In the genomic region with DNA sequence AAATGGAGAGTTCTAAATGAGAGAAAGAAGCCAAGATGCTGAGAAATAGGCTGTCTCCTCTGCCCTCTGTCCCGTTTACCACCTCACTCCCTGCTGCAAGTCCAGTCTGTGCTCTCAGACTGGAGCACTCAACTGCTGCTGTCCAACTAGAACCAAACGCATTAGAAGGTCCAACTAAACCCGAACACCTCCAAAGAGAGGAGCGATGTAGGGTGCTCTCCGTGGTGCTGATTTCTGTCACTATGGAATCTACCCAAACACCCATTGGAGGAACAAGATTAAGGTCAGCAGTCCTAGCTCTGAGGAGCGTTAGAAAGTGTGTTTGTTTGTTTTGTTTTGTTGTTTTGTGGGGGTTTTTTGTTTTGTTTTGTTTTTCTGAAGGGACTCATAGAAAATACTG, we compare ENCODE assay signal across 10 mouse cellular contexts. TPM values are rescaled to one million over a fixed set of nuclear protein-coding genes. Genes with fewer than 3 reads are reported as not detected.
A peak's percentile ranks its signal among the peaks of the same experiment; 100 is the strongest.
DNase-seq lines count a peak whose midpoint lies in the region; ATAC-seq and TF ChIP-seq lines count a peak whose summit lies in the region.
"Had no signal": no experiment of that assay in that cellular context is flagged by ENCODE, and none has a peak within 500 bp of the region (broad histone marks: within the 10 kb centered on the region; RNA-seq: fewer than 3 reads in every experiment).

No protein-coding gene starts in this region.

- intact Hi-C loops in left cerebral cortex, postnatal 36 days (cut with DNase I): no loop called here

- H3K9me3 ChIP-seq in hindbrain, embryonic 14.5 days (ENCODE audit: control insufficient read depth, low read length): no peaks in the 10 kb centered on the region
- no peaks in the 10 kb centered on the region for H3K9me3 ChIP-seq in hindbrain, embryonic 13.5 days
- H3K9me3 ChIP-seq in MEL (replicated peaks; ENCODE audit: insufficient read depth, low read length): no peaks in the 10 kb centered on the region

- H3K9ac ChIP-seq in hindbrain, embryonic 14.5 days: no peak overlapping the region
- H3K9ac ChIP-seq in hindbrain, embryonic 13.5 days: no peak overlapping the region
- no peak overlapping the region for H3K9ac ChIP-seq in MEL (ENCODE audit: control insufficient read depth, low read depth, low read length, poor library complexity, severe bottlenecking)

- H3K27me3 ChIP-seq in hindbrain, embryonic 14.5 days (ENCODE audit: control insufficient read depth, insufficient read depth, low read length): no peaks in the 10 kb centered on the region
- H3K27me3 ChIP-seq in hindbrain, embryonic 13.5 days: no peaks in the 10 kb centered on the region
- no peaks in the 10 kb centered on the region for H3K27me3 ChIP-seq in MEL (ENCODE audit: control insufficient read depth in 1 of 2, insufficient read depth in 2 of 2, low read length in 2 of 2)

- no peak for ATAC-seq in hindbrain, embryonic 14.5 days (ENCODE audit: low FRiP score)
- ATAC-seq in hindbrain, embryonic 13.5 days (ENCODE audit: low FRiP score): no peak
- ATAC-seq in megakaryocyte, adult 5-6 weeks (ENCODE audit: poor library complexity, severe bottlenecking): no peak
- ATAC-seq in granulocyte monocyte progenitor cell, adult 5-6 weeks (replicated peaks; ENCODE audit: poor library complexity, severe bottlenecking): no peak

- peak; percentile 39 for DNase-seq in hindbrain, embryonic 14.5 days (ENCODE audit: low spot score)
- peak; percentile 53 for DNase-seq in MEL (ENCODE audit: low read depth, low spot score)
- peak; percentile 81 for DNase-seq in embryo, embryonic 10.5 days (ENCODE audit: low spot score)
- DNase-seq in lung, postnatal 10 days: peak; percentile 57
- no peak for DNase-seq in left cerebral cortex, postnatal 36 days (ENCODE audit: low spot score in 2 of 2)

- no peak for TF ChIP-seq CTCF in MEL (IDR thresholded peaks at IDR 0.05 in 2 of 3, conservative IDR thresholded peaks at IDR 0.05 in 1 of 3; ENCODE audit: control insufficient read depth in 1 of 3, insufficient read depth in 1 of 3, low read depth in 2 of 3, low read length in 3 of 3, poor library complexity in 1 of 3, severe bottlenecking in 1 of 3)

- H3K4me3 ChIP-seq in hindbrain, embryonic 14.5 days (replicated peaks; ENCODE audit: low read length): no peak overlapping the region
- H3K4me3 ChIP-seq in hindbrain, embryonic 13.5 days: no peak overlapping the region
- H3K4me3 ChIP-seq in MEL (ENCODE audit: control insufficient read depth in 1 of 2, insufficient read depth in 1 of 2, low read depth in 2 of 2, low read length in 2 of 2): no peak overlapping the region

- WGBS in hindbrain, embryonic 14.5 days: 23% methylated on average over 6 of the region's 6 CpGs
- WGBS in hindbrain, embryonic 13.5 days: 22% methylated on average over 6 of the region's 6 CpGs

- no peak overlapping the region for H3K4me2 ChIP-seq in hindbrain, embryonic 14.5 days (replicated peaks)
- no peak overlapping the region for H3K4me2 ChIP-seq in hindbrain, embryonic 13.5 days

- TF ChIP-seq POLR2A in MEL (IDR thresholded peaks at IDR 0.05; ENCODE audit: control insufficient read depth in 1 of 2, insufficient read depth in 1 of 2, low read depth in 1 of 2, low read length in 2 of 2, poor library complexity in 1 of 2): no peak

- H3K4me1 ChIP-seq in hindbrain, embryonic 14.5 days (replicated peaks; ENCODE audit: control insufficient read depth, insufficient read depth, low read length): no peaks in the 10 kb centered on the region
- H3K4me1 ChIP-seq in hindbrain, embryonic 13.5 days (replicated peaks): no peaks in the 10 kb centered on the region
- no peaks in the 10 kb centered on the region for H3K4me1 ChIP-seq in MEL (ENCODE audit: control insufficient read depth in 1 of 2, insufficient read depth in 2 of 2, low read length in 2 of 2)

- no peak for TF ChIP-seq EP300 in MEL (IDR thresholded peaks at IDR 0.05; ENCODE audit: low read depth in 1 of 2, low read length in 2 of 2)

- H3K79me2 ChIP-seq in MEL (ENCODE audit: control insufficient read depth, insufficient read depth, low read length, poor library complexity): no peaks in the 10 kb centered on the region

- no peaks in the 10 kb centered on the region for H3K36me3 ChIP-seq in hindbrain, embryonic 14.5 days (replicated peaks; ENCODE audit: control insufficient read depth, insufficient read depth)
- no peaks in the 10 kb centered on the region for H3K36me3 ChIP-seq in hindbrain, embryonic 13.5 days
- H3K36me3 ChIP-seq in MEL (ENCODE audit: control insufficient read depth in 1 of 2, insufficient read depth in 2 of 2, low read length in 2 of 2): no peaks in the 10 kb centered on the region

- H3K27ac ChIP-seq in hindbrain, embryonic 14.5 days: no peak overlapping the region
- H3K27ac ChIP-seq in hindbrain, embryonic 13.5 days: no peak overlapping the region
- no peak overlapping the region for H3K27ac ChIP-seq in MEL (ENCODE audit: control insufficient read depth, low read depth, low read length)

- no peak for TF ChIP-seq RAD21 in MEL (IDR thresholded peaks at IDR 0.05; ENCODE audit: low read depth, low read length)

TF ChIP-seq in MEL, 35 proteins besides CTCF, POLR2A, EP300 and RAD21 (continues in another document):
- TF ChIP-seq USF2 (IDR thresholded peaks at IDR 0.05; ENCODE audit: borderline replicate concordance in 1 of 2, insufficient read depth in 1 of 2, low read depth in 1 of 2, low read length in 2 of 2): no peak
- TF ChIP-seq GATA1 (IDR thresholded peaks at IDR 0.05; ENCODE audit: low read depth, low read length): no peak
- no peak for TF ChIP-seq TAL1 (IDR thresholded peaks at IDR 0.05; ENCODE audit: low read length)
- no peak for TF ChIP-seq CHD2 (IDR thresholded peaks at IDR 0.05; ENCODE audit: low read length)
- TF ChIP-seq HCFC1 (IDR thresholded peaks at IDR 0.05; ENCODE audit: low read depth, low read length): no peak
- no peak for TF ChIP-seq ZKSCAN1 (IDR thresholded peaks at IDR 0.05; ENCODE audit: low read depth, low read length)
- TF ChIP-seq BHLHE40 (IDR thresholded peaks at IDR 0.05; ENCODE audit: borderline replicate concordance, low read depth, low read length): no peak
- no peak for TF ChIP-seq MAX (IDR thresholded peaks at IDR 0.05; ENCODE audit: low read length)

RNA-seq across cellular contexts. Expression of gene Krt14, which starts 3.9 kb away (rescaled TPM):
- 0.23 TPM in 1 of 2 replicates, not detected in the other for polyA plus RNA-seq in hindbrain, embryonic 14.5 days (2014; fragmentation: Nextera tagmentation; extraction: Ambion mirVana)
- 0.12 and 0.39 TPM in 2 replicates for polyA plus RNA-seq in hindbrain, embryonic 13.5 days (2015; fragmentation: Nextera tagmentation; extraction: Ambion mirVana)
- total RNA-seq in MEL (2012; rRNA removed): not detected in 2 replicates
- not detected for polyA plus RNA-seq in MEL (2012; ENCODE audit: insufficient read depth in 1 of 2, insufficient read length in 2 of 2, low read depth in 1 of 2, low replicate concordance in 2 of 2, missing spikeins in 1 of 2)
- total RNA-seq in left cerebral cortex, postnatal 36 days (2021): not detected
- total RNA-seq in megakaryocyte, adult 5-6 weeks (2015): not detected in 2 replicates
- not detected in 2 replicates for total RNA-seq in megakaryocyte, adult 5-6 weeks (2017)
- not detected in 2 replicates for total RNA-seq in granulocyte monocyte progenitor cell, adult 5-6 weeks (2014; fragmentation: Nextera tagmentation)
- not detected in 2 replicates for total RNA-seq in granulocyte monocyte progenitor cell, adult 5-6 weeks (2017)

RNA-seq across cellular contexts. Expression of gene Krt9, which starts 10.4 kb away (rescaled TPM):
- polyA plus RNA-seq in hindbrain, embryonic 14.5 days (2014; fragmentation: Nextera tagmentation; extraction: Ambion mirVana): not detected in 2 replicates
- not detected in 2 replicates for polyA plus RNA-seq in hindbrain, embryonic 13.5 days (2015; fragmentation: Nextera tagmentation; extraction: Ambion mirVana)
- total RNA-seq in MEL (2012; rRNA removed): not detected in 2 replicates
- polyA plus RNA-seq in MEL (2012; ENCODE audit: insufficient read depth in 1 of 2, insufficient read length in 2 of 2, low read depth in 1 of 2, low replicate concordance in 2 of 2, missing spikeins in 1 of 2): not detected
- total RNA-seq in left cerebral cortex, postnatal 36 days (2021): 1 to 10 TPM; 2.0 to 4.0 TPM
- total RNA-seq in megakaryocyte, adult 5-6 weeks (2015): not detected in 2 replicates
- total RNA-seq in megakaryocyte, adult 5-6 weeks (2017): 0.04 TPM in 1 of 2 replicates, not detected in the other
- total RNA-seq in granulocyte monocyte progenitor cell, adult 5-6 weeks (2014; fragmentation: Nextera tagmentation): not detected in 2 replicates
- total RNA-seq in granulocyte monocyte progenitor cell, adult 5-6 weeks (2017): not detected in 2 replicates
- total RNA-seq: adrenal gland, adult 18-20 months had no signal
- polyA plus RNA-seq: heart, embryonic 14.5 days had no signal

RNA-seq across cellular contexts. Expression of gene Krt16, which starts 45.3 kb away (rescaled TPM):
- not detected in 2 replicates for polyA plus RNA-seq in hindbrain, embryonic 14.5 days (2014; fragmentation: Nextera tagmentation; extraction: Ambion mirVana)
- not detected in 2 replicates for polyA plus RNA-seq in hindbrain, embryonic 13.5 days (2015; fragmentation: Nextera tagmentation; extraction: Ambion mirVana)
- not detected in 2 replicates for total RNA-seq in MEL (2012; rRNA removed)
- not detected for polyA plus RNA-seq in MEL (2012; ENCODE audit: insufficient read depth in 1 of 2, insufficient read length in 2 of 2, low read depth in 1 of 2, low replicate concordance in 2 of 2, missing spikeins in 1 of 2)
- not detected for total RNA-seq in left cerebral cortex, postnatal 36 days (2021)
- total RNA-seq in megakaryocyte, adult 5-6 weeks (2015): not detected in 2 replicates
- total RNA-seq in megakaryocyte, adult 5-6 weeks (2017): not detected in 2 replicates
- not detected in 2 replicates for total RNA-seq in granulocyte monocyte progenitor cell, adult 5-6 weeks (2014; fragmentation: Nextera tagmentation)
- not detected in 2 replicates for total RNA-seq in granulocyte monocyte progenitor cell, adult 5-6 weeks (2017)
- total RNA-seq: adrenal gland, adult 18-20 months had no signal
- polyA plus RNA-seq: heart, embryonic 14.5 days had no signal

RNA-seq across cellular contexts. Expression of gene Krt19, which starts 55.0 kb away (rescaled TPM):
- polyA plus RNA-seq in hindbrain, embryonic 14.5 days (2014; fragmentation: Nextera tagmentation; extraction: Ambion mirVana): 0.87 and 0.90 TPM in 2 replicates
- 1.00 and 1.2 TPM in 2 replicates for polyA plus RNA-seq in hindbrain, embryonic 13.5 days (2015; fragmentation: Nextera tagmentation; extraction: Ambion mirVana)
- not detected in 2 replicates for total RNA-seq in MEL (2012; rRNA removed)
- not detected for polyA plus RNA-seq in MEL (2012; ENCODE audit: insufficient read depth in 1 of 2, insufficient read length in 2 of 2, low read depth in 1 of 2, low replicate concordance in 2 of 2, missing spikeins in 1 of 2)
- not detected for total RNA-seq in left cerebral cortex, postnatal 36 days (2021)
- not detected in 2 replicates for total RNA-seq in megakaryocyte, adult 5-6 weeks (2015)
- total RNA-seq in megakaryocyte, adult 5-6 weeks (2017): not detected in 2 replicates
- not detected in 2 replicates for total RNA-seq in granulocyte monocyte progenitor cell, adult 5-6 weeks (2014; fragmentation: Nextera tagmentation)
- not detected in 2 replicates for total RNA-seq in granulocyte monocyte progenitor cell, adult 5-6 weeks (2017)

RNA-seq across cellular contexts. Expression of gene Krt17, which starts 57.4 kb away (rescaled TPM):
- 0.13 and 0.16 TPM in 2 replicates for polyA plus RNA-seq in hindbrain, embryonic 14.5 days (2014; fragmentation: Nextera tagmentation; extraction: Ambion mirVana)
- polyA plus RNA-seq in hindbrain, embryonic 13.5 days (2015; fragmentation: Nextera tagmentation; extraction: Ambion mirVana): 0.17 TPM in 1 of 2 replicates, not detected in the other
- total RNA-seq in MEL (2012; rRNA removed): not detected in 2 replicates
- not detected for polyA plus RNA-seq in MEL (2012; ENCODE audit: insufficient read depth in 1 of 2, insufficient read length in 2 of 2, low read depth in 1 of 2, low replicate concordance in 2 of 2, missing spikeins in 1 of 2)
- total RNA-seq in left cerebral cortex, postnatal 36 days (2021): not detected
- not detected in 2 replicates for total RNA-seq in megakaryocyte, adult 5-6 weeks (2015)
- not detected in 2 replicates for total RNA-seq in megakaryocyte, adult 5-6 weeks (2017)
- total RNA-seq in granulocyte monocyte progenitor cell, adult 5-6 weeks (2014; fragmentation: Nextera tagmentation): not detected in 2 replicates
- not detected in 2 replicates for total RNA-seq in granulocyte monocyte progenitor cell, adult 5-6 weeks (2017)
- total RNA-seq: adrenal gland, adult 18-20 months had no signal

Comparison
In these comparisons a context has a peak if more than half of its experiments do, and no peak if none do; other contexts are left out.
1. DNase-seq: peak in hindbrain, embryonic 14.5 days (single experiment), MEL (single experiment), embryo, embryonic 10.5 days (single experiment) and lung, postnatal 10 days (single experiment); none in left cerebral cortex, postnatal 36 days (0 of 2).